Mouse (Mus musculus) liver, embryonic 14.5 days (tissue): ENCODE results near the gene Hbb-bh1. TPM values are rescaled to one million over a fixed set of nuclear protein-coding genes. Genes with fewer than 3 reads are reported as not detected.
"Not testable (repeated sequence)": the region's sequence is repeated elsewhere in the genome, so short reads cannot be mapped to it uniquely, and the experiment has no call there.

Source experiments
- ATAC-seq: fragments of 200-750 bp; cut with Nextera tagmentation; 2 replicates; pipeline ENCODE4 v1.8.0; 2017; ENCODE audit warnings: moderate number of reproducible peaks, mild to moderate bottlenecking, moderate library complexity; ENCODE audit not compliant: insufficient read depth
- DNase-seq, 3 experiments: peaks; one replicate each; pipeline ENCODE4 v3.0.0-alpha.2; 2012 to 2013; ENCODE audit warnings: low read depth in 3 of 3, low spot score in 3 of 3
- H3K27ac ChIP-seq: fragments of 300-500 bp; sonication (generic); 2 replicates; pipeline ENCODE4 v1.5.1; 2014; ENCODE audit warnings: moderate library complexity, mild to moderate bottlenecking, control low read depth, inconsistent platforms
- H3K27me3 ChIP-seq: fragments of 300-500 bp; sonication (generic); 2 replicates; pipeline ENCODE4 v1.6.1; 2014; ENCODE audit warnings: mild to moderate bottlenecking, low read length, moderate library complexity; ENCODE audit not compliant: control insufficient read depth, insufficient read depth
- H3K36me3 ChIP-seq: fragments of 300-500 bp; sonication (generic); replicated peaks from 2 replicates; pipeline ENCODE4 v1.6.1; 2014; ENCODE audit warnings: low read depth; ENCODE audit not compliant: control insufficient read depth, insufficient read depth
- H3K4me1 ChIP-seq, 2 experiments: fragments of 200-500 bp in 1 of 2; fragments of 300-500 bp in 1 of 2; sonication (generic) in 1 of 2; replicated peaks; 2 replicates each; pipeline ENCODE4 v1.6.1; 2012 to 2014; ENCODE audit warnings: antibody characterized with exemption in 1 of 2, inconsistent platforms in 1 of 2, low read length in 1 of 2; ENCODE audit not compliant: control insufficient read depth in 2 of 2, insufficient read depth in 2 of 2
- H3K4me2 ChIP-seq: fragments of 300-500 bp; sonication (generic); 2 replicates; pipeline ENCODE4 v1.6.1; 2014; ENCODE audit warnings: low read depth, mild to moderate bottlenecking, control low read depth, moderate library complexity
- H3K4me3 ChIP-seq, 2 experiments: fragments of 200-500 bp in 1 of 2; fragments of 300-500 bp in 1 of 2; sonication (generic) in 1 of 2; 2 replicates each; pipeline ENCODE4 v1.5.1; 2012 to 2014; ENCODE audit warnings: low read depth in 2 of 2, low read length in 2 of 2, mild to moderate bottlenecking in 2 of 2, control low read depth in 1 of 2, inconsistent platforms in 1 of 2, moderate library complexity in 1 of 2; ENCODE audit not compliant: insufficient read depth in 1 of 2
- H3K9ac ChIP-seq: fragments of 300-500 bp; sonication (generic); replicated peaks from 2 replicates; pipeline ENCODE4 v1.6.1; 2014; ENCODE audit warnings: mild to moderate bottlenecking, control low read depth, moderate library complexity
- H3K9me3 ChIP-seq: fragments of 300-500 bp; sonication (generic); 2 replicates; pipeline ENCODE4 v1.6.1; 2016; ENCODE audit warnings: low read length, mixed read lengths; ENCODE audit not compliant: control insufficient read depth
- CTCF ChIP-seq: IDR thresholded peaks from 2 replicates; pipeline ENCODE4 v1.5.1; 2016; ENCODE audit warnings: antibody characterized with exemption, low read depth, control low read depth
- EP300 ChIP-seq: IDR thresholded peaks from 2 replicates; pipeline ENCODE4 v1.6.1; 2016; ENCODE audit warnings: antibody characterized with exemption, low read depth
- WGBS: fragments of 180-500 bp; shearing (Covaris S2); extraction: QIAGEN DNeasy Blood & Tissue Kit; methylation state at CpG from one replicate; pipeline ENCODE4 v1.1.7; 2014; ENCODE audit not compliant: insufficient replicate concordance; 5-methylcytosine and 5-hydroxymethylcytosine counted together
- polyA plus RNA-seq, 2 experiments: library from polyadenylated mRNA; depleted of rRNA in 1 of 2; stranded (reverse) in 1 of 2; unstranded in 1 of 2; fragments of >200 nt; fragmentation: Nextera tagmentation in 1 of 2; extraction: Ambion mirVana in 1 of 2; gene quantifications; 2 replicates each; pipeline versions ENCODE4 v1.2.1 to v1.2.3; 2012 to 2014

Gene Hbb-bh1
- polyA plus RNA-seq, 2 experiments: 146 to 155 TPM

- Histone ChIP-seq H3K27ac (peak overlapping the region; percentile 70), H3K4me3 (no peak overlapping the region), H3K27me3 (no peaks in the 10 kb centered on the region), H3K4me2 (no peak overlapping the region), H3K9me3 (no peaks in the 10 kb centered on the region), H3K36me3 (no peaks in the 10 kb centered on the region), H3K9ac (peak overlapping the region; percentile 16; the same call in 1 of the 2 replicates), H3K4me1 (peaks cover 33% of the 10 kb centered on the region in 2 experiments)
- ATAC-seq (no peak; the same call in 1 of the 2 replicates), DNase-seq (no peak)
- TF ChIP-seq CTCF (no peak), EP300 (peak; percentile 78)
- WGBS: 38% methylated on average over 1 of the region's 1 CpGs
These were observed 11.7 kb upstream of the Hbb-bh1 start for GRCm38 (mm10) chr7:103854669-103855068.

GRCm38 (mm10) chr7:103853090-103853489 is 10.1 kb upstream of the Hbb-bh1 start, which contains the start of gene Hbb-y:
TSS of gene Hbb-y (minus strand) at chr7:103853216.
- WGBS: 37% methylated on average over 2 of the region's 2 CpGs
- Histone ChIP-seq H3K36me3 (no peaks in the 10 kb centered on the region), H3K9me3 (no peaks in the 10 kb centered on the region), H3K4me3 (no peak within 1 kb of the TSS; a peak in 1 of 4 replicates), H3K27ac (peak within 1 kb of the TSS; percentile 70), H3K4me2 (no peak within 1 kb of the TSS), H3K27me3 (no peaks in the 10 kb centered on the region), H3K9ac (peak within 1 kb of the TSS; percentile 13; the same call in 1 of the 2 replicates), H3K4me1 (peaks cover 30 to 34% of the 10 kb centered on the region in 2 experiments)
- ATAC-seq: no peak
- no peak for DNase-seq
- TF ChIP-seq EP300 (no peak), CTCF (no peak)

- ATAC-seq (peak; percentile 64), DNase-seq (no peak)
- H3K27ac ChIP-seq: peak overlapping the region; percentile 59
- TF ChIP-seq EP300: 0 out of 2 replicates have a peak, but pooled peaks have one; percentile 15
- no peak for TF ChIP-seq CTCF
- H3K4me2 ChIP-seq: peak overlapping the region; percentile 8
- H3K4me3 ChIP-seq: no peak overlapping the region
- peak overlapping the region; percentile 48 for H3K9ac ChIP-seq
- H3K9me3 ChIP-seq: no peaks in the 10 kb centered on the region
- no peaks in the 10 kb centered on the region for H3K36me3 ChIP-seq
- peaks cover 33% of the 10 kb centered on the region in 2 experiments for H3K4me1 ChIP-seq
- no peaks in the 10 kb centered on the region for H3K27me3 ChIP-seq
- WGBS: 23% methylated on average over 2 of the region's 2 CpGs
These were observed 1.8 kb upstream of the Hbb-bh1 start for GRCm38 (mm10) chr7:103844525-103845325.

GRCm38 (mm10) chr7:103840268-103840667 is 2.7 kb downstream of the Hbb-bh1 start, which contains the start of gene Hbb-bh2:
TSS of gene Hbb-bh2 (minus strand) at chr7:103840520.
- H3K27ac ChIP-seq: peak within 1 kb of the TSS; percentile 54
- H3K4me3 ChIP-seq: no peak within 1 kb of the TSS
- H3K4me1 ChIP-seq: peaks cover 22 to 29% of the 10 kb centered on the region in 2 experiments
- DNase-seq (no peak), ATAC-seq (peak; percentile 18; the same call in 1 of the 2 replicates)
- peak within 1 kb of the TSS; percentile 3 for H3K9ac ChIP-seq
- no peaks in the 10 kb centered on the region for H3K36me3 ChIP-seq
- TF ChIP-seq EP300 (no peak), CTCF (no peak)
- H3K27me3 ChIP-seq: no peaks in the 10 kb centered on the region
- no peak within 1 kb of the TSS for H3K4me2 ChIP-seq
- WGBS: 61% methylated on average over 3 of the region's 3 CpGs
- H3K9me3 ChIP-seq: no peaks in the 10 kb centered on the region

GRCm38 (mm10) chr7:103827808-103828207 is 15.2 kb downstream of the Hbb-bh1 start, which contains the start of gene Hbb-bs:
TSS of gene Hbb-bs (minus strand) at chr7:103828096.
- H3K4me2 ChIP-seq: peak within 1 kb of the TSS; percentile 37
- no peaks in the 10 kb centered on the region for H3K27me3 ChIP-seq
- DNase-seq: peak; percentile 90 to 96 (median 93)
- H3K9ac ChIP-seq: peak within 1 kb of the TSS; percentile 78
- H3K4me3 ChIP-seq: peak within 1 kb of the TSS; percentile 49 to 84
- H3K36me3 ChIP-seq: no peaks in the 10 kb centered on the region
- 30% methylated on average over 4 of the region's 4 CpGs for WGBS
- peak; percentile 81 for ATAC-seq
- TF ChIP-seq CTCF (no peak), EP300 (peak; percentile 95)
- H3K9me3 ChIP-seq: no peaks in the 10 kb centered on the region
- H3K4me1 ChIP-seq: peaks cover 28 to 30% of the 10 kb centered on the region in 2 experiments
- peak within 1 kb of the TSS; percentile 87 for H3K27ac ChIP-seq

GRCm38 (mm10) chr7:103827139-103827538 is 15.8 kb downstream of the Hbb-bh1 start:
- peaks cover 28 to 30% of the 10 kb centered on the region in 2 experiments for H3K4me1 ChIP-seq
- H3K27ac ChIP-seq, H3K9me3 ChIP-seq, H3K4me3 ChIP-seq, H3K36me3 ChIP-seq, H3K27me3 ChIP-seq, DNase-seq, H3K9ac ChIP-seq, ATAC-seq, H3K4me2 ChIP-seq: not testable (repeated sequence)
- WGBS: no CpG with 5 or more reads among the region's 2 CpGs
